Mouse (Mus musculus): ENCODE data around the gene Cadps. TPM values are rescaled to one million over a fixed set of nuclear protein-coding genes. Genes with fewer than 3 reads are reported as not detected.

Gene Cadps
- polyA plus RNA-seq, 1 experiment from 2014 or later: 1.6 TPM

GRCm38 (mm10) chr14:12722452-12723194, 100.3 kb downstream of the Cadps start:
- H3K4me2 ChIP-seq: no peak overlapping the region
- no peaks in the 10 kb centered on the region for H3K36me3 ChIP-seq
- no peaks in the 10 kb centered on the region for H3K9me3 ChIP-seq
- WGBS: 86% methylated on average over 1 of the region's 1 CpGs
- no peaks in the 10 kb centered on the region for H3K4me1 ChIP-seq
- no peaks in the 10 kb centered on the region for H3K27me3 ChIP-seq
- H3K9ac ChIP-seq: no peak overlapping the region
- no peak for ATAC-seq (ENCODE audit: insufficient number of reproducible peaks, insufficient read depth, low FRiP score, low TSS enrichment, low read depth)
- H3K4me3 ChIP-seq: no peak overlapping the region
- H3K27ac ChIP-seq: no peak overlapping the region

DNA sequence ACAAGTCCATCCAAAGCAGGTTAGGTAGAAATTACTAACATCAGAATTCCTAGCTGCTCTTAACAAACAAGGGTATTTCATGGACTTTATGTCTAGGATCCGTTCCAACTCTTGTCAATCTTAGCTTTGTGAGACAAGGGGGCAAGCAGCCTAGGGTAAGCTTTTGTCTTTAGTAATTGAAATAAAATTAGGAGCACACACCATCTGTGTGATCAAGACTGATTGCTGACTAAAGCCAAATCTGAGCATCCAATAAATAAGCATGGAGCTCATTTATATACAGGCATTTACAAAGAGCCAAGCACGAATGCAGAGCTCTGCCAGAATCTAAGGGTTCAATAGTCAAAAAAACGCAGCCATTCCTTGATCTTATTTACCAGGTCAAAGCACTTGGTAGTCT, 104.1 kb downstream of the Cadps start:
- 71% methylated on average over 3 of the region's 3 CpGs for WGBS

GRCm38 (mm10) chr14:12715906-12716659, 106.8 kb downstream of the Cadps start:
- WGBS: 58% methylated on average over 2 of the region's 2 CpGs
- Histone ChIP-seq H3K27ac (no peak overlapping the region), H3K27me3 (no peaks in the 10 kb centered on the region), H3K9ac (no peak overlapping the region), H3K4me2 (no peak overlapping the region), H3K36me3 (no peaks in the 10 kb centered on the region), H3K4me3 (no peak overlapping the region), H3K9me3 (no peaks in the 10 kb centered on the region), H3K4me1 (no peaks in the 10 kb centered on the region)
- ATAC-seq (ENCODE audit: insufficient number of reproducible peaks, insufficient read depth, low FRiP score, low TSS enrichment, low read depth): no peak

More for the DNA sequence above, 104.1 kb downstream of the Cadps start:
- no peak for ATAC-seq (ENCODE audit: insufficient number of reproducible peaks, insufficient read depth, low FRiP score, low TSS enrichment, low read depth)
- Histone ChIP-seq H3K36me3 (no peaks in the 10 kb centered on the region), H3K9me3 (no peaks in the 10 kb centered on the region), H3K9ac (no peak overlapping the region), H3K4me3 (no peak overlapping the region), H3K27ac (no peak overlapping the region), H3K4me1 (no peaks in the 10 kb centered on the region), H3K4me2 (no peak overlapping the region), H3K27me3 (no peaks in the 10 kb centered on the region)

- Histone ChIP-seq H3K9ac (no peak overlapping the region), H3K9me3 (no peaks in the 10 kb centered on the region), H3K36me3 (no peaks in the 10 kb centered on the region), H3K4me2 (no peak overlapping the region), H3K4me3 (no peak overlapping the region), H3K27me3 (no peaks in the 10 kb centered on the region), H3K27ac (no peak overlapping the region), H3K4me1 (no peaks in the 10 kb centered on the region)
- no peak for ATAC-seq (ENCODE audit: insufficient number of reproducible peaks, insufficient read depth, low FRiP score, low TSS enrichment, low read depth)
- WGBS: 88% methylated on average over 3 of the region's 3 CpGs
Observed at GRCm38 (mm10) chr14:12707395-12707794, 115.5 kb downstream of the Cadps start.

GRCm38 (mm10) chr14:12704461-12704860, 118.4 kb downstream of the Cadps start:
- Histone ChIP-seq H3K4me2 (no peak overlapping the region), H3K4me1 (no peaks in the 10 kb centered on the region), H3K27me3 (no peaks in the 10 kb centered on the region), H3K36me3 (no peaks in the 10 kb centered on the region), H3K9ac (no peak overlapping the region), H3K9me3 (no peaks in the 10 kb centered on the region), H3K4me3 (no peak overlapping the region), H3K27ac (no peak overlapping the region)
- ATAC-seq (ENCODE audit: insufficient number of reproducible peaks, insufficient read depth, low FRiP score, low TSS enrichment, low read depth): no peak
- WGBS: 86% methylated on average over 2 of the region's 2 CpGs

DNA sequence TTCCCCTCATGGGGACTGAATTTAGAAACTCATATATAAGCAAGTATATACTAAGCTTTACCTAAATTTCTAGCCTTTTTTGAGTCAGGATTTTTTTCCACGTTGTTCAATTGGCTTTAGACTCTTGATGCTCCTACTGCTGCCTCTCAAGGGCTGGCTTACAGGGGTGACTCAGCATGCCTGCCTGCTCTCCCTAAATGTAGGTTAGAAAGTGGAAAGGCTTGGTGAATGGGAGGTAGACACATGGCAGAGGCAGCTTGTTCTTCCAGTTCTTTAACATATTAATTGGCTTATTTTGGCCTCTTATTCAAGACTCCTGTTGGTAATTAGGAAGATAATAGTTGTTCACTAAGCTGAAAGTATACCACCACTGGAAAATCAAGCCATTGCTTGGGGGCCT, 132.7 kb downstream of the Cadps start:
- WGBS: 20% methylated on average over 1 of the region's 1 CpGs
- Histone ChIP-seq H3K9ac (no peak overlapping the region), H3K27me3 (no peaks in the 10 kb centered on the region), H3K36me3 (no peaks in the 10 kb centered on the region), H3K9me3 (no peaks in the 10 kb centered on the region), H3K27ac (no peak overlapping the region), H3K4me2 (no peak overlapping the region), H3K4me1 (no peaks in the 10 kb centered on the region), H3K4me3 (no peak overlapping the region)
- ATAC-seq (ENCODE audit: insufficient number of reproducible peaks, insufficient read depth, low FRiP score, low TSS enrichment, low read depth): no peak

- Histone ChIP-seq H3K27me3 (no peaks in the 10 kb centered on the region), H3K27ac (no peak overlapping the region), H3K9ac (no peak overlapping the region), H3K36me3 (no peaks in the 10 kb centered on the region), H3K4me3 (no peak overlapping the region), H3K4me2 (no peak overlapping the region), H3K4me1 (no peaks in the 10 kb centered on the region), H3K9me3 (no peaks in the 10 kb centered on the region)
- 65% methylated on average over 3 of the region's 3 CpGs for WGBS
- ATAC-seq (ENCODE audit: insufficient number of reproducible peaks, insufficient read depth, low FRiP score, low TSS enrichment, low read depth): no peak
Observed at GRCm38 (mm10) chr14:12685015-12685414, 137.9 kb downstream of the Cadps start.

DNA sequence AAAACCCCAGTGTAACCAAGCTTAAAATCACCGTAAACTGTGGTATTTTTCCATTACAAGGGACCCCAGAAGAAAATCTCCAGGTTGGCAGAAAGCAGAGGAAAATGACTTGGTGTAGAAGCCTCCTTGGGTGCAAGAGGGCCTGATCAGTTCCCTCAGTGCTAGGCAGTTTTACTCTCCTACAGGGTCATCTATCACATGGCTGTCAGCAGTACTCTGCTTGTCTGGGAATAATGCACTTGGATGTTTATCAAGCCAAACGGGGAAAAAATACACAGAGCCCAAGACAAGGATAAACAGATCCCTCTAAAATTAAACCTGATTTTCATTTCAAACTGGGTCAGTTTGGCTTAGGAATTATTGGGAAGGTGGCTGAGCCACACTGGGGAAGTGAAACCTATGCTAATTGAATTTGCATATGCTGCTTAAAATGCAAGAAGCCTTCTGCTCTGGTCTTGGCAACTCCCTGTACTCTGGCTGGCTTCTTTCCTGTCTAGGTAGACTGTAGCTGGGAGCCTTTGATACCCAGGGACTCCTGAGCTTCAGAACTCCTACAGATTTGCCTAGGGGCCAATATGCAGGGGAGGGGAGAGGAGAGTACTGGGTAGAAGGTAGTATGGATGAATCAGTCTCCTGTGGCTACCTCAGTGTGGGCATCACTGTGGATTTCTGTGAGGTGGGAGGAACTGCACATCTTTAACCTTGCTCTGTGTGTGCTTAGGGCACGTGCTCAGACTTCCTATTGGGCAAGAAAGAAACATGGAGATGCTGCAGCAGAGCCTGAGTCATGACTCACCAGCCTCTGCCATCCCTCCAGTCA, 141.8 kb downstream of the Cadps start:
- Histone ChIP-seq H3K4me3 (no peak overlapping the region), H3K36me3 (no peaks in the 10 kb centered on the region), H3K27me3 (no peaks in the 10 kb centered on the region), H3K4me1 (no peaks in the 10 kb centered on the region), H3K9me3 (no peaks in the 10 kb centered on the region), H3K27ac (no peak overlapping the region), H3K4me2 (no peak overlapping the region), H3K9ac (no peak overlapping the region)
- ATAC-seq (ENCODE audit: insufficient number of reproducible peaks, insufficient read depth, low FRiP score, low TSS enrichment, low read depth): no peak
- WGBS: 58% methylated on average over 3 of the region's 3 CpGs

GRCm38 (mm10) chr14:12661430-12661829, 161.4 kb downstream of the Cadps start:
- Histone ChIP-seq H3K27ac (no peak overlapping the region), H3K9me3 (no peaks in the 10 kb centered on the region), H3K9ac (no peak overlapping the region), H3K4me3 (no peak overlapping the region), H3K27me3 (no peaks in the 10 kb centered on the region), H3K4me2 (no peak overlapping the region), H3K36me3 (no peaks in the 10 kb centered on the region), H3K4me1 (no peaks in the 10 kb centered on the region)
- no peak for ATAC-seq (ENCODE audit: insufficient number of reproducible peaks, insufficient read depth, low FRiP score, low TSS enrichment, low read depth)
- 80% methylated on average over 2 of the region's 2 CpGs for WGBS

- Histone ChIP-seq H3K4me1 (no peaks in the 10 kb centered on the region), H3K4me3 (no peak overlapping the region), H3K27me3 (no peaks in the 10 kb centered on the region), H3K4me2 (no peak overlapping the region), H3K9ac (no peak overlapping the region), H3K9me3 (no peaks in the 10 kb centered on the region), H3K36me3 (no peaks in the 10 kb centered on the region), H3K27ac (no peak overlapping the region)
- WGBS: 74% methylated on average over 4 of the region's 4 CpGs
- ATAC-seq (ENCODE audit: insufficient number of reproducible peaks, insufficient read depth, low FRiP score, low TSS enrichment, low read depth): no peak
Observed at GRCm38 (mm10) chr14:12657351-12657750, 165.5 kb downstream of the Cadps start.

DNA sequence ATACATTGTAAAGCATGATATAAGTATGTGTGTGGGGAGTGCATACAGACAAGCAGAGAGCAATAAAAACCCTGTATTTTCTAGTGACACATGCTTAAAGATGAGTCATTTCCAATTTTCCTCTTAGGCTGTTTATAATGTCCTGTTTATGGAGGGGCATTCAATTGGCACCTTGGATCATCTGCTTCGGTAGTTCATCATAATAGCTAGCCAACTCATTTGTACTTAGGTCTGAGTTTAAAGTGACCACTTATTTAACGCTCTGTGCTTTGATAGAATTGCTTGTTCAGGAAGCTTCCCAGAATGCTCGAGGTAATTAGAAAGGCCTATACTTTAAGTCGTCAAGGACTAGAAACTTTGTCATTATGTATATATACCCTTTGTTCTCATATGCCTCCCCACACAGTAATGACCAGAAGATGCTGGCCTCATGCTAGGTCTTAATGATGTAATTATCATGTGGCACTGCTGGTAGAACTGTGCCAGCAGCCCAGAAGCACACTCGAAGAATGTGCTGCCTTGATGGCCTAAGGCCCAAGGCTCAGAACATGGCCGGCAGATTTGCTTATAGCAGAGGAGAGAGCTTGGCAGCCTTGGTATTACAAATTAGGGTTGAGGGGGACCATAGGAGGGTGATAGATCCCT, 179.9 kb downstream of the Cadps start:
- H3K9me3 ChIP-seq: no peaks in the 10 kb centered on the region
- H3K27me3 ChIP-seq: no peaks in the 10 kb centered on the region
- H3K9ac ChIP-seq: no peak overlapping the region
- no peaks in the 10 kb centered on the region for H3K4me1 ChIP-seq
- no peak for ATAC-seq (ENCODE audit: insufficient number of reproducible peaks, insufficient read depth, low FRiP score, low TSS enrichment, low read depth)
- no peak overlapping the region for H3K4me3 ChIP-seq
- no peak overlapping the region for H3K4me2 ChIP-seq
- no peak overlapping the region for H3K27ac ChIP-seq
- 82% methylated on average over 6 of the region's 6 CpGs for WGBS
- no peaks in the 10 kb centered on the region for H3K36me3 ChIP-seq
